Mouse (Mus musculus) small intestine, adult 2 months (tissue): ENCODE measurements at regions not wholly inside any gene's neighbourhood (a gene's known extent, or its start where the extent isn't known, plus 50 kb on each side); places are given as distances from the start of the nearest gene placed in this dataset.

ENCODE experiments used
- CTCF ChIP-seq: fragments of 200-500 bp; IDR thresholded peaks from 2 replicates; pipeline ENCODE4 v1.5.1; 2012; ENCODE audit warnings: low read depth, mild to moderate bottlenecking, control low read depth, inconsistent platforms, low read length, moderate library complexity, mixed read lengths; ENCODE audit not compliant: insufficient replicate concordance, insufficient read length; ENCODE audit errors: extremely low read depth
- POLR2A ChIP-seq: fragments of 200-500 bp; IDR thresholded peaks from 2 replicates; pipeline ENCODE4 v1.6.1; 2012; ENCODE audit warnings: low read depth, mild to moderate bottlenecking, control low read depth, inconsistent platforms, low read length, moderate library complexity

- TF ChIP-seq CTCF = no peak
- no peak for TF ChIP-seq POLR2A
These were observed 68.4 kb upstream of the Tmc3 start for GRCm38 (mm10) chr7:83516295-83516694.
